Mouse (Mus musculus) gastrocnemius, adult 18-20 months (tissue): Measurements from ENCODE around the gene Pttg1. TPM values are rescaled to one million over a fixed set of nuclear protein-coding genes. Genes with fewer than 3 reads are reported as not detected.

Experiments
- DNase-seq: peaks from one replicate; pipeline ENCODE4 v3.0.0; 2021; ENCODE audit warnings: low spot score
- long read RNA-seq, 2 experiments: library from polyadenylated mRNA; stranded (forward); transcript quantifications; one replicate each; pipeline ENCODE4 v2.0.0; 2021
- total RNA-seq, 2 experiments: library from RNA; stranded (reverse); gene quantifications; 2 replicates each; pipeline ENCODE4 v1.2.3; 2021

Pttg1 gene
- total RNA-seq: 10 to 100 TPM; 51.6 to 56.3 TPM
- long read RNA-seq, experiment 1, transcript Pttg1-202 (6 exons, 741 nt): minor isoform, 11 of 93 reads
- long read RNA-seq, experiment 1, transcript Pttg1-206 (5 exons, 948 nt): major isoform, 69 of 93 reads
- long read RNA-seq, experiment 1, partial matches to known transcripts: 0 of 93 reads
- long read RNA-seq, experiment 1, other reads (novel, unspliced or antisense): 6 of 93 reads
- long read RNA-seq, experiment 2, transcript Pttg1-206 (5 exons, 948 nt): major isoform, 41 of 65 reads
- long read RNA-seq, experiment 2, transcript Pttg1-202 (6 exons, 741 nt): minor isoform, 11 of 65 reads
- long read RNA-seq, experiment 2, transcript Pttg1-204 (4 exons, 1,674 nt): minor isoform, 5 of 65 reads
- long read RNA-seq, experiment 2, partial matches to known transcripts: 1 of 65 reads
- long read RNA-seq, experiment 2, other reads (novel, unspliced or antisense): 1 of 65 reads

GRCm38 (mm10) chr11:43425824-43426413 is at the start of gene Pttg1:
Gene Pttg1 (minus strand): TSS chr11:43426251.
- peak; percentile 87 for DNase-seq

GRCm38 (mm10) chr11:43474225-43474774 is 48.2 kb upstream of the Pttg1 start, which contains the start of gene C1qtnf2:
Gene C1qtnf2 (plus strand): TSS chr11:43474276.
- DNase-seq: peak; percentile 46

- no peak for DNase-seq
Measured at GRCm38 (mm10) chr11:43473635-43474224, 47.7 kb upstream of the Pttg1 start.

GRCm38 (mm10) chr11:43473115-43473514 is 47.1 kb upstream of the Pttg1 start:
- DNase-seq: no peak

GRCm38 (mm10) chr11:43470881-43471820 is 45.1 kb upstream of the Pttg1 start:
- no peak for DNase-seq

GRCm38 (mm10) chr11:43470118-43470517 is 44.1 kb upstream of the Pttg1 start:
- DNase-seq: peak; percentile 59

GRCm38 (mm10) chr11:43463204-43463603 is 37.2 kb upstream of the Pttg1 start:
- DNase-seq: no peak

- DNase-seq: no peak
Measured at GRCm38 (mm10) chr11:43452266-43452665, 26.2 kb upstream of the Pttg1 start.

- no peak for DNase-seq
Measured at GRCm38 (mm10) chr11:43451322-43451721, 25.3 kb upstream of the Pttg1 start.

- no peak for DNase-seq
Measured at GRCm38 (mm10) chr11:43449916-43450315, 23.9 kb upstream of the Pttg1 start.

- DNase-seq: no peak
Measured at GRCm38 (mm10) chr11:43443183-43443582, 17.1 kb upstream of the Pttg1 start.

- DNase-seq: no peak
Measured at GRCm38 (mm10) chr11:43441121-43441520, 15.1 kb upstream of the Pttg1 start.

GRCm38 (mm10) chr11:43434024-43434407 is 8.0 kb upstream of the Pttg1 start:
- DNase-seq: no peak

- DNase-seq: peak; percentile 75
Measured at GRCm38 (mm10) chr11:43433254-43434023, 7.4 kb upstream of the Pttg1 start, which contains the start of gene Slu7. Gene Slu7 (plus strand): TSS chr11:43433744.

GRCm38 (mm10) chr11:43426414-43426884 is 398 bp upstream of the Pttg1 start:
- no peak for DNase-seq

GRCm38 (mm10) chr11:43425166-43425709 is 813 bp downstream of the Pttg1 start:
- no peak for DNase-seq

- DNase-seq: no peak
Measured at GRCm38 (mm10) chr11:43424386-43424785, 1.7 kb downstream of the Pttg1 start.

- DNase-seq: no peak
Measured at GRCm38 (mm10) chr11:43417201-43417600, 8.8 kb downstream of the Pttg1 start.

- DNase-seq: peak; percentile 76
Measured at GRCm38 (mm10) chr11:43412771-43413451, 13.1 kb downstream of the Pttg1 start.
